Mouse (Mus musculus) hindbrain, embryonic 10.5 days (tissue): ENCODE measurements around the gene Gm37240. TPM values are rescaled to one million over a fixed set of nuclear protein-coding genes. Genes with fewer than 3 reads are reported as not detected.

Source experiments
- DNase-seq: peaks from one replicate; pipeline ENCODE4 v3.0.0-alpha.2; 2017; ENCODE audit warnings: low spot score
- H3K27ac ChIP-seq: fragments of 300-500 bp; sonication (generic); 2 replicates; pipeline ENCODE4 v1.5.1; 2016; ENCODE audit warnings: mild to moderate bottlenecking, moderate library complexity
- H3K27me3 ChIP-seq: fragments of 300-500 bp; sonication (generic); 2 replicates; pipeline ENCODE4 v1.6.1; 2016; ENCODE audit warnings: mild to moderate bottlenecking; ENCODE audit not compliant: poor library complexity, insufficient read depth, severe bottlenecking
- H3K36me3 ChIP-seq: fragments of 300-500 bp; sonication (generic); 2 replicates; pipeline ENCODE4 v1.6.1; 2016; ENCODE audit warnings: mild to moderate bottlenecking, moderate library complexity
- H3K4me1 ChIP-seq: fragments of 300-500 bp; sonication (generic); replicated peaks from 2 replicates; pipeline ENCODE4 v1.6.1; 2016; ENCODE audit warnings: mild to moderate bottlenecking
- H3K4me3 ChIP-seq: fragments of 300-500 bp; sonication (generic); 2 replicates; pipeline ENCODE4 v1.5.1; 2016; ENCODE audit warnings: mild to moderate bottlenecking, moderate library complexity
- H3K9me3 ChIP-seq: fragments of 300-500 bp; sonication (generic); 2 replicates; pipeline ENCODE4 v1.6.1; 2016; ENCODE audit warnings: mild to moderate bottlenecking, moderate library complexity
- WGBS: fragments of 180-500 bp; shearing (Covaris S2); methylation state at CpG from one replicate; pipeline ENCODE4 v1.1.7; 2016; 5-methylcytosine and 5-hydroxymethylcytosine counted together
- polyA plus RNA-seq: library from polyadenylated mRNA; unstranded; fragments of >200 nt; fragmentation: Nextera tagmentation; extraction: Ambion mirVana; gene quantifications from 2 replicates; pipeline ENCODE4 v1.2.1, GENCODE M21; 2016

Gene Gm37240
- polyA plus RNA-seq, 1 experiment from 2014 or later = 1.4 TPM

DNA sequence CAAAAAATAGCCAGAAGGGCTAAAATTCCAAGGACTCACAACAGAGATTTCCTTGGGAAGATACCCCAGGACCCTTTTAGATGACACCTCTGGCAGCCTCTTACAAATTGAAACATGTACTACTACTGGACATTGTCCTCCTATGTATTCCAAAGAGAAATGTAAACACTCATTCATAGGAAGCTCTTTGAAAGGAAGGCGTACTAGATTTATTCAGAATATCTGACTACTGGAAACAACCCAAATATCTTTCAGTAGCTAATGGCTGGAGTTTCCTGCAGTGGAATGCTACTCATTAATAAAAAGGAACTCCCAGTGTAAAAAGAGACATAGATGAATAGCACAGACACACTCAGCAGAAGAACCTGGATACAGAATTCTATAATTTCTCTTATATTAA is 1035.5 kb downstream of the Gm37240 start:
- H3K27ac ChIP-seq = no peak overlapping the region
- H3K4me3 ChIP-seq = no peak overlapping the region
- H3K27me3 ChIP-seq = no peaks in the 10 kb centered on the region
- no peak for DNase-seq
- H3K36me3 ChIP-seq = no peaks in the 10 kb centered on the region
- no peaks in the 10 kb centered on the region for H3K4me1 ChIP-seq
- 91% methylated on average over 1 of the region's 1 CpGs for WGBS
- H3K9me3 ChIP-seq = no peaks in the 10 kb centered on the region

DNA sequence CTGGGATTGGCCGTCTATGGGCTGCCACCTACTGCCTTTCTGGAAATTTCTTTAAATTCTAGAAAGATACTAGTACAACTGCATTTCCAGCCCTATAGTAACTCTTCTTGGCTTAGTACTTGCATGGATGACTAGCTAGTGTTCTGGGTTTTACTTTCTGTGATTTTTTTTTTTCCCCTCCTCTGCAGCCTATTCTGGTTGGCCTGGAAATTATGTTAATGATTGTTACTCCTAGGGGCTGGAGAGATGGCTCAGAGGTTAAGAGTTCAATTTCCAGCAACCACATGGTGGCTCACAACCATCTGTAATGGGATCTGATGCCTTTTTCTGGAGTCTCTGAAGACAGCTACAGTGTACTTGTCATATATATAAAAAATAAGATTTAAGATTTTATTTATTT is 1036.9 kb downstream of the Gm37240 start:
- no peaks in the 10 kb centered on the region for H3K9me3 ChIP-seq
- 88% methylated on average over 1 of the region's 1 CpGs for WGBS
- no peak overlapping the region for H3K4me3 ChIP-seq
- DNase-seq = no peak
- no peak overlapping the region for H3K27ac ChIP-seq
- H3K4me1 ChIP-seq = no peaks in the 10 kb centered on the region
- no peaks in the 10 kb centered on the region for H3K36me3 ChIP-seq
- H3K27me3 ChIP-seq = no peaks in the 10 kb centered on the region

DNA sequence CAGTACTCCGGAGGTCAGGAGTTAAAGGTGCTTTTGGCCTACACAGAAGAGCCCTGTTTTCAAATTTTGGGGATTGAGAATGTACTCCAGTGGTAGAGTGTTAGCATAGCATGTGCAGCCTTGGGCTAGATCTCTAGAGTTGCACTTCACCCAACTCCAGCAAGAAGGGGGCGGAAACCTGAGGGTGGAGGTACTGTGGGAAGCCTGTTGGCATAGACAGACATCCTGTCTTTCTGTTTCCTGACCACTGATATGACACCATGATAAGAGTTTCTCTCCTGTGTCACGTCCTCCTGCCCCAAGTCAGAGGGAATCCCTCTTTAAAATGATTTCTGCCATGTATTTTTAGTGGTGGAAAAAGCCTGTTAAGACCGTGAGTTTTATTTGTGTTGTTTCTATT is 1038.5 kb downstream of the Gm37240 start:
- Histone ChIP-seq H3K36me3 (no peaks in the 10 kb centered on the region), H3K4me3 (no peak overlapping the region), H3K4me1 (no peaks in the 10 kb centered on the region), H3K27ac (no peak overlapping the region), H3K27me3 (no peaks in the 10 kb centered on the region), H3K9me3 (no peaks in the 10 kb centered on the region)
- 84% methylated on average over 4 of the region's 4 CpGs for WGBS
- DNase-seq = no peak

DNA sequence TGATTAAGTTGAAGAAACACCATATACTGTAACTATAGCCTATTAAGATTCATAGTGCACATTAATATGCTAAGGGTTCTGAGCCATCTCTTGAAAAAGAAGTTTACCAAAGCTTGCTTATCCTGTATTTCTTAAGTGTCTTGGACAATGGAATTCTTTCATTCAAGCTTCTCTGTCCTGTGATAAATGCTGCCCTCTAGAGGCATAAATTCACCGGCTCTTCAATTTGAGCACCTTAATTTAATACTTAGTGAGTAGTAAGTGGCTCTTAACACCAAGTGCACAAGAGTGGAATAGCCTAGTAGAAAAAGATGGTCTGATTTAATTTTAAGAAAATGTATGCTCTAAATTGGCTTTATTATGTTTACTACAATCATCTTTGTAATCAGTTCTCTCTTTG is 1043.7 kb downstream of the Gm37240 start:
- H3K4me1 ChIP-seq = no peaks in the 10 kb centered on the region
- 43% methylated on average over 1 of the region's 1 CpGs for WGBS
- no peak overlapping the region for H3K27ac ChIP-seq
- H3K9me3 ChIP-seq = no peaks in the 10 kb centered on the region
- H3K27me3 ChIP-seq = no peaks in the 10 kb centered on the region
- no peak overlapping the region for H3K4me3 ChIP-seq
- DNase-seq = no peak
- H3K36me3 ChIP-seq = no peaks in the 10 kb centered on the region

DNA sequence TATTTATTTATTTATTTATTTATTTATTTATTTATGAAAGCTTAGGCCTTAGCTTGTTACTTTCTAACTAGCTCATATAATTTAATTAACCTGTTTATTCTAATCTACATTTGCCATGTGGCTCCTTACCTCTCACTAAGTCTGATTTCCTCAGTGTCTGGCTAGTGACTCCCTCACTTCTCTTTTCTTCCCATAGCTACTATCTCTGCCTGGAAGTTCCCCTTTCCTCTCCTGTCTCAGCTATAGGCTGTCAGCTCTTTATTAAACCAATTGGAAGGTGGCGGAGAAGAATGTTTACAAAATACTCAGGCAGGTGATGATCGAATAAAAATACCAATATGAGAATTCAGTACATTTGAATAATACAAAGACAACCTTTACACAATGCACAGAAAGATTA is 1044.5 kb downstream of the Gm37240 start:
- H3K4me1 ChIP-seq = no peaks in the 10 kb centered on the region
- no peak for DNase-seq
- 91% methylated on average over 2 of the region's 2 CpGs for WGBS

DNA sequence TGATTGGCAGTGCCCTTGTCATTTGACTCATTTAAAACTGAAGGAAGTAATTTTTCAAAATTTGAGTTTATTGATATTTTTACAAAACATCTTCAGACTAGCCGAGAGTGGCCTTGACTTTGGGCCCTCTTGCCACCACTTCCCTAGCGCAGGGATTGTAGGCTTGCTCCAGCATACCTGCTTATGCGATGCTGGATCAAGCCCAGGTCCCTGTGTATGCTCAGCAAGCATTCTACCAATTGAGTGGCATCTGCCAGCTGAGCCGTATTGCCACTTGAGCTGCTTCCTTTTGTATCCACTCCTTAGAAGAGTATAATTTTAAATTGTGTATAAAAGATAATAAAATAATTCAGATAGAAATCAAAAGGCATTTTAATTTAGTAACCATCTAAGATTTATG is 1046.0 kb downstream of the Gm37240 start:
- DNase-seq = no peak
- 87% methylated on average over 4 of the region's 4 CpGs for WGBS

More for the DNA sequence above, 1044.5 kb downstream of the Gm37240 start:
- no peak overlapping the region for H3K4me3 ChIP-seq
- H3K27ac ChIP-seq = no peak overlapping the region
- no peaks in the 10 kb centered on the region for H3K9me3 ChIP-seq
- H3K36me3 ChIP-seq = no peaks in the 10 kb centered on the region
- no peaks in the 10 kb centered on the region for H3K27me3 ChIP-seq

DNA sequence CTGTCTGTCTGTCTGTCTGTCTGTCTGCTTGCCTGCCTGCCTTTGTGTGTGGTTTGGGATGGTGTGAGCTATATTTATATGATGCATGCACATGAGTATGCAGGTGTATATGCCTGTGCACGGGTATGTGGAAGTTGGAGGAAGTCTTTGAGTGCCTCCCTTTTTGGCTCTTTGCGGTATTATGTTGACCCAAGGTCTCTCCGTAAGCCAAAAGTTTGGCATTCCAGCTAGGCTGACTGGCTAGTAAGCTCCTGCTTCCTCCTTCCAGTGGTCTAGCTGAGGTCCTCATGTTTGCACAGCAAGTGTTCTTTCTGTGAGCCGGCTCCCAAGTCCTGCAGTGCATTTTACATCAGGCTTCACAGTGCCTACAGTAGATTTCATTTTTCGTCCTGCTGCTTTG is 1047.8 kb downstream of the Gm37240 start:
- H3K4me3 ChIP-seq = no peak overlapping the region
- no peaks in the 10 kb centered on the region for H3K36me3 ChIP-seq
- no peak overlapping the region for H3K27ac ChIP-seq
- WGBS = 80% methylated on average over 5 of the region's 5 CpGs
- no peak for DNase-seq
- H3K4me1 ChIP-seq = no peaks in the 10 kb centered on the region
- no peaks in the 10 kb centered on the region for H3K27me3 ChIP-seq
- no peaks in the 10 kb centered on the region for H3K9me3 ChIP-seq

More for the DNA sequence above, 1046.0 kb downstream of the Gm37240 start:
- Histone ChIP-seq H3K27ac (no peak overlapping the region), H3K27me3 (no peaks in the 10 kb centered on the region), H3K9me3 (no peaks in the 10 kb centered on the region), H3K4me3 (no peak overlapping the region), H3K4me1 (no peaks in the 10 kb centered on the region), H3K36me3 (no peaks in the 10 kb centered on the region)

DNA sequence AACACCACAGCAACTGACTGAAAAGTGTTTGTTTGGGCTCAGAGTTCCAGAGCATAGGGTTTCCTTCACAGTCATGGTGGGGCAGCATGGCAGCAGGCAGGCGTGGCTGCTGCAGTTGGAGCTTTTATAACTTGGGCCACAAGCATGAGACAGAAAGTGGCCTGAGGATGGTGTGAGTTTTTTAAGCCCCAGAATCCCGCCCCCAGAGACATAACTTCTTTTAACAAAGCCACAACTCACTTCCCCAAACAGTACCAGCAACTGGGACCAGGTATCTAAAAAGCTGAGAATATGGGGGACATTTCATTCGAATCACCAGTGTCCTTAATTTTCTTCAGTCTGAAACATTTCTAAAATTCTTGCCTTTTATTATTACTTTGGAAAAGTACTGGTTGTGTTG is 1049.3 kb downstream of the Gm37240 start:
- Histone ChIP-seq H3K4me3 (no peak overlapping the region), H3K27me3 (no peaks in the 10 kb centered on the region), H3K36me3 (no peaks in the 10 kb centered on the region), H3K9me3 (no peaks in the 10 kb centered on the region), H3K4me1 (no peaks in the 10 kb centered on the region), H3K27ac (no peak overlapping the region)
- 92% methylated on average over 3 of the region's 3 CpGs for WGBS
- no peak for DNase-seq

DNA sequence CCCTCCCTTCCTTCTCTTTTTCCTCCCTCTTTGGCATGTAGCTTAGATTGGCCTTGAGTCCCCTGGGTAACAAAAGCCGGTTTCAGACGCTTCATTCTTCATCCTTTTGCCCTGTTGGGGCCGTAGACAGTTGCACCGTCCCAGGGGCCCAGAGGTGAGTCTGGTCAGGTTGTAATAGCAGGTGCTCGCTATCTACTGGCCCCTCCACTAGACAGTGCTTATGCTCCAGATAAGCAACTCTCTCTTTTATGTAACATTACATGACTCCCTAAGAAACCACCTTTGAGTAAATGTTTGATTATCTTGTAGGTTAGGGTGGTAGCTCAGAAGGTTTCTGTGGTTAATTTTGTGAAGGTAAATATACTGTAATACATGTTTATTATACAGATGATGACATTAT is 1051.3 kb downstream of the Gm37240 start:
- Histone ChIP-seq H3K36me3 (no peaks in the 10 kb centered on the region), H3K27ac (no peak overlapping the region), H3K27me3 (no peaks in the 10 kb centered on the region), H3K4me1 (no peaks in the 10 kb centered on the region), H3K9me3 (no peaks in the 10 kb centered on the region), H3K4me3 (no peak overlapping the region)
- WGBS = 90% methylated on average over 5 of the region's 5 CpGs
- DNase-seq = no peak

DNA sequence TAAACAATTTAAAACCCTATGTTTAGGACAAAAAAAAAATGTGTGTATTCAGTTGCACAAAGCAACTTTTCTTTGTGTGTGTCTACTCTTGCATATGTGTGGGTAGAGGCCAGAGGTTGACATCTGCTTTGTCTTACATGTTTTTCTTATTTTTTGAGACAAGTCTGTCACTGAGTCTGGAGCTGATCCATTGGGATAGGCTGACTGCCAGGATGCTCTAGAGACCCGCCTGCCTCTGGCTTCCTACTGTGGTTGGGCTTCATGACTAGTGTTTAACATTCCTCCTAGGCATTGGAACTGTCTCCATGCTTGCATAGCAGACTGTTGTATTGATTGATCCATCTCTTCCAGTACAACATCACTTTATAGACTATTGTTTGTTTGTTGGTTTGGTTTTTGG is 1058.0 kb downstream of the Gm37240 start:
- no peak overlapping the region for H3K4me3 ChIP-seq
- no peaks in the 10 kb centered on the region for H3K9me3 ChIP-seq
- H3K27ac ChIP-seq = no peak overlapping the region
- H3K27me3 ChIP-seq = no peaks in the 10 kb centered on the region
- 85% methylated on average over 1 of the region's 1 CpGs for WGBS
- no peaks in the 10 kb centered on the region for H3K36me3 ChIP-seq
- DNase-seq = no peak
- H3K4me1 ChIP-seq = 0 out of 2 replicates have a peak, but pooled peaks cover 4% of the 10 kb centered on the region

DNA sequence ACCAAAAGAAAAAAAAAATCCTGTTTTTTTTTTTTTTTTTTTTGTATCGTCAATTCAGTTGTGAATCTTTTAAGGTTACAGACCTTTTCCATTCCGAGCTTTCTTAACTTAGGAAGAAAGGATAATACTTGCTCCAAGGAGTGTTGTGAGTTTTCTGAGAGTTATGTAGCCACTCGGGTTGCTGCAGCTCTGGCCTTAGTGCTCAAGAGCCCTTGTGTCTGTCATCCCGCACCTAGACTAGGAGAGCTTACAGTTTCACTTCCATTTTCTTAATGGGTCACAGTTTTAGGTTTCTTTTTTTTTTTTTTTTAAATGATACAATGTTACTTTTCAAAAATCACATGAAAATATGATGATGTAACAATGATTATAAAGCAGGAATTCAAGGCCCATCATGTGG is 1059.7 kb downstream of the Gm37240 start:
- Histone ChIP-seq H3K4me3 (no peak overlapping the region), H3K9me3 (no peaks in the 10 kb centered on the region), H3K4me1 (0 out of 2 replicates have a peak, but pooled peaks cover 4% of the 10 kb centered on the region), H3K27me3 (no peaks in the 10 kb centered on the region), H3K36me3 (no peaks in the 10 kb centered on the region), H3K27ac (no peak overlapping the region)
- DNase-seq = no peak
- WGBS = 93% methylated on average over 4 of the region's 4 CpGs

DNA sequence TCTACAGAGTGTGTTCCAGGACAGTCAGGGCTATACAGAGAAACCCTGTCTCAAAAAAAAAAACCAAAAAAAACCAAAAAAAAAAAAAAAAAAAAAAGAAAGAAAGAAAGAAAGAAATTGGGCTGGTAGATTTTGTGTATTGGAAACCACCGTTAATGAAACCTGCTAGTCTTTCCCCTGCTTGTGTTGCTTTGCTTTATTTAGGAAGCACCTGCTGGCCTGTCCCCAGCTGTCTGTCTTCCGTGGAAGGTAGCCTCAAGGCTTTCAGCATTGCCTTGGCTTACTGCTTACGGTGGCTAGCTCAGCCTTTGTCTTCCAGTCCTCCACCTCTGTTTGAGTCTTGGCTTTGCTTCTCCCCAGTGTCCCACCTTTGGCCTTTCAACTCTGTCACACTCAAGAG is 1060.4 kb downstream of the Gm37240 start:
- no peaks in the 10 kb centered on the region for H3K36me3 ChIP-seq
- WGBS = 76% methylated on average over 3 of the region's 3 CpGs
- H3K27ac ChIP-seq = no peak overlapping the region
- no peak overlapping the region for H3K4me3 ChIP-seq
- H3K4me1 ChIP-seq = 0 out of 2 replicates have a peak, but pooled peaks cover 4% of the 10 kb centered on the region
- no peaks in the 10 kb centered on the region for H3K27me3 ChIP-seq
- H3K9me3 ChIP-seq = no peaks in the 10 kb centered on the region
- DNase-seq = no peak

DNA sequence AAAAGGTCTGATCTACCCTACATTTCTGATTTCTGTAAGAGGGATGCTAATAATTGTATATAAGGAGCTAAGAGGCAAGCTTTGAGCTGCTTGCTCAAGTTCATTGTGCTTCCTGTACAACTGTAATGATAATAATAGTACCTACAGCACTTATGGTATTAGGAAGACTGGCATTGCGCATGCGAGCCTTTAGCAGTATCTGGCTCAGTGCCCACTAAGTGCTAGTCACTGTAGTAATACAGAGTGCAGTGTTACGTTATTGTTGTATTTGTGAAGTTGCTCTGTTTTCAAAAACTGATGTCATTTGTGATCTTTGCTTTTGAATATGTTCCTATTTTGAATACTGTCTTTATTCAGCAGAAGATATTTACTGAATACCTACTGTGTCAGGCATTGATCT is 1060.9 kb downstream of the Gm37240 start:
- Histone ChIP-seq H3K9me3 (no peaks in the 10 kb centered on the region), H3K36me3 (no peaks in the 10 kb centered on the region), H3K27me3 (no peaks in the 10 kb centered on the region), H3K27ac (no peak overlapping the region), H3K4me3 (no peak overlapping the region), H3K4me1 (0 out of 2 replicates have a peak, but pooled peaks cover 4% of the 10 kb centered on the region)
- 96% methylated on average over 3 of the region's 3 CpGs for WGBS
- no peak for DNase-seq

DNA sequence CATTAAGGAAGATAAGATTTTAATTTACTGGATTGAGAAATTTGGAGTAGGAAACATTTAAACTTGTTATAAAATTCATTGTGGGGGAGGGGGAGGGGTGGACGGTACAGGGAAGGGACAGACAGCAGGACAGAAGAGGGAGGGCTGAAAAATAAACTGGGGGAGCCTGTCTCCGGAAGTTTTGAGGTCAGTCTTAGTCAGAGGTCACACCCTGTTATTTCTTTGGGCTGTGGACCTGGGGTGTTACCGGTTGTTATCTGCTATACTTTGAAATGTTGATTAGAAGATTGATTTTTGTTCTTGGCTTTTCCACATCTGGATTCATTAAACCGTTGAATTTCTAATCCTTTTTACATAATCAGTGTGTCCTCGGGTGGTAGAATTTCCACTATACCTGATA is 1061.3 kb downstream of the Gm37240 start:
- Histone ChIP-seq H3K4me3 (no peak overlapping the region), H3K4me1 (0 out of 2 replicates have a peak, but pooled peaks cover 4% of the 10 kb centered on the region), H3K9me3 (no peaks in the 10 kb centered on the region), H3K27ac (no peak overlapping the region), H3K27me3 (no peaks in the 10 kb centered on the region), H3K36me3 (no peaks in the 10 kb centered on the region)
- DNase-seq = no peak
- WGBS = 68% methylated on average over 5 of the region's 5 CpGs
